Mouse (Mus musculus) sigmoid colon, adult 10 weeks (tissue): ENCODE data around the gene P3h4. TPM values are rescaled to one million over a fixed set of nuclear protein-coding genes. Genes with fewer than 3 reads are reported as not detected.

Experiments used
- polyA plus RNA-seq: library from polyadenylated mRNA; stranded (reverse); fragments of 350-450 nt; fragmentation: Illumina TruSeq; extraction: RNeasy Lipid Tissue Mini Kit (QIAGEN cat#74804); gene quantifications from one replicate; pipeline ENCODE4 v1.2.3, GENCODE M21; 2014; ENCODE audit warnings: low read depth, low replicate concordance

The P3h4 gene
- 0.88 TPM for polyA plus RNA-seq

GRCm38 (mm10) chr11:100414021-100414913 lies at the start of gene P3h4:
TSS of gene P3h4 (minus strand) at chr11:100414836.

GRCm38 (mm10) chr11:100441797-100442196 lies 27.2 kb upstream of the P3h4 start, which contains the start of the genes Nt5c3b and Klhl10:
TSS of gene Nt5c3b (minus strand) at chr11:100441808.
TSS of gene Klhl10 (plus strand) at chr11:100441917.

GRCm38 (mm10) chr11:100414914-100415822 lies 532 bp upstream of the P3h4 start, which contains the start of gene Fkbp10:
TSS of gene Fkbp10 (plus strand) at chr11:100415697.

GRCm38 (mm10) chr11:100397600-100398389 lies 16.8 kb downstream of the P3h4 start, which contains the start of gene Jup:
TSS of gene Jup (minus strand) at chr11:100397763.

Other genes starting within 250 kb of the P3h4 start
- gene Krt9, start 221.6 kb downstream of the P3h4 start, polyA plus RNA-seq = not detected
- gene Krt14, start 207.3 kb downstream of the P3h4 start, polyA plus RNA-seq = not detected
- not detected for gene Krt16, start 165.9 kb downstream of the P3h4 start, polyA plus RNA-seq
- not detected for gene Krt17, start 153.8 kb downstream of the P3h4 start, polyA plus RNA-seq
- gene Krt42, start 145.0 kb downstream of the P3h4 start, polyA plus RNA-seq = not detected
- gene Eif1, start 95.0 kb downstream of the P3h4 start, polyA plus RNA-seq = 1,895 TPM
- not detected for gene Gast, start 80.4 kb downstream of the P3h4 start, polyA plus RNA-seq
- 0.54 TPM for gene Hap1, start 58.7 kb downstream of the P3h4 start, polyA plus RNA-seq
- gene Jup, start 17.1 kb downstream of the P3h4 start, polyA plus RNA-seq = 5.2 TPM
- gene Fkbp10, start 861 bp upstream of the P3h4 start, polyA plus RNA-seq = 0.66 TPM
- gene Nt5c3b, start 27.0 kb upstream of the P3h4 start, polyA plus RNA-seq = 7.8 TPM
- gene Klhl10, start 27.1 kb upstream of the P3h4 start, polyA plus RNA-seq = 0.69 TPM
- gene Klhl11, start 57.9 kb upstream of the P3h4 start, polyA plus RNA-seq = 5.7 TPM
- gene Acly, start 113.2 kb upstream of the P3h4 start, polyA plus RNA-seq = 137 TPM
- gene Ttc25, start 130.8 kb upstream of the P3h4 start, polyA plus RNA-seq = 0.41 TPM
- 7.9 TPM for gene Cnp, start 160.1 kb upstream of the P3h4 start, polyA plus RNA-seq
- gene Nkiras2, start 204.4 kb upstream of the P3h4 start, polyA plus RNA-seq = 7.5 TPM
- gene Dnajc7, start 205.3 kb upstream of the P3h4 start, polyA plus RNA-seq = 227 TPM